Mouse (Mus musculus) forebrain, embryonic 11.5 days (tissue): ENCODE measurements around the gene Zcchc14. TPM values are rescaled to one million over a fixed set of nuclear protein-coding genes. Genes with fewer than 3 reads are reported as not detected.

Source experiments
- ATAC-seq: fragments of 200-750 bp; cut with Nextera tagmentation; replicated peaks from 2 replicates; pipeline ENCODE4 v1.8.0; 2017; ENCODE audit warnings: moderate TSS enrichment; ENCODE audit not compliant: low FRiP score
- DNase-seq: peaks from one replicate; pipeline ENCODE4 v3.0.0-alpha.2; 2017; ENCODE audit warnings: low spot score
- H3K27ac ChIP-seq: fragments of 300-500 bp; sonication (generic); 2 replicates; pipeline ENCODE4 v1.5.1; 2014; ENCODE audit warnings: low read depth, low read length
- H3K27me3 ChIP-seq: fragments of 300-500 bp; sonication (generic); 2 replicates; pipeline ENCODE4 v1.6.1; 2014; ENCODE audit warnings: mild to moderate bottlenecking, low read length, mixed read lengths; ENCODE audit not compliant: control insufficient read depth, insufficient read depth
- H3K36me3 ChIP-seq: fragments of 300-500 bp; sonication (generic); 2 replicates; pipeline ENCODE4 v1.6.1; 2014; ENCODE audit warnings: mild to moderate bottlenecking, low read length, moderate library complexity, mixed read lengths; ENCODE audit not compliant: control insufficient read depth, insufficient read depth
- H3K4me1 ChIP-seq: fragments of 300-500 bp; sonication (generic); replicated peaks from 2 replicates; pipeline ENCODE4 v1.6.1; 2014; ENCODE audit warnings: low read length, mixed read lengths; ENCODE audit not compliant: control insufficient read depth, insufficient read depth
- H3K4me2 ChIP-seq: fragments of 300-500 bp; sonication (generic); 2 replicates; pipeline ENCODE4 v1.6.1; 2014; ENCODE audit warnings: low read depth, mild to moderate bottlenecking, low read length, moderate library complexity, mixed read lengths; ENCODE audit not compliant: severe bottlenecking
- H3K4me3 ChIP-seq: fragments of 300-500 bp; sonication (generic); 2 replicates; pipeline ENCODE4 v1.5.1; 2014; ENCODE audit warnings: low read depth, low read length
- H3K9ac ChIP-seq: fragments of 300-500 bp; sonication (generic); 2 replicates; pipeline ENCODE4 v1.6.1; 2014; ENCODE audit warnings: low read length
- H3K9me3 ChIP-seq: fragments of 300-500 bp; sonication (generic); 2 replicates; pipeline ENCODE4 v1.6.1; 2016; ENCODE audit warnings: low read length, mixed read lengths; ENCODE audit not compliant: control insufficient read depth
- WGBS: fragments of 180-500 bp; shearing (Covaris S2); extraction: QIAGEN DNeasy Blood & Tissue Kit; methylation state at CpG from one replicate; pipeline ENCODE4 v1.1.7; 2014; 5-methylcytosine and 5-hydroxymethylcytosine counted together
- polyA plus RNA-seq: library from polyadenylated mRNA; unstranded; fragments of >200 nt; fragmentation: Nextera tagmentation; extraction: Ambion mirVana; gene quantifications from 2 replicates; pipeline ENCODE4 v1.2.1, GENCODE M21; 2014

Zcchc14 gene
- polyA plus RNA-seq, 1 experiment from 2014 or later = 27.1 TPM

DNA sequence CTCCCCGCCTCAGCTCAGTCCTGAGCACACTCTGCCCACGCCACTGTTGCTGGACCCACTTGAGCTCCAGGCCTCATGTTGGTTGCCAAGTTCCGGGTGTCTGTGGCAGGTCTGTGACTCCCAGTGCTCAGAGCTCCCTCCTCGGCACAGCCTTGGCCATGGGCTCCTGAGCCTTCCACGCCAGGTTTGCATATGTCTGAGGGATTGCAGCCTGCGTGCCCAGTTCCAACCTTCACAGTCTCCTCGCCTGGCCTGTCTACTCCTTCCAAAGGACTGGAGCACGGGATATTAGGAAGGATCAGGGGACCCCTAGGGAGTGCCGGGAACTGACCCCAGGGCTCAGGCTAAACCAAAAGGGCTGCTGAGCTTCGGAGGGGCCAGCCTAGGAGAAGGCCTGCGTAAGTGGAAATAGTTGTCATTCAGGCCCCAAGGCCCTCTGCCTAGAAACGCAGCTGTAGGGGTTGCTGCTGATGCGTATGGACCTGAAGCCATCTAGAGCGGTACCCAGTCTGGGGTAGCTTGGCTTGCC is 2.3 kb upstream of the Zcchc14 start:
- Histone ChIP-seq H3K36me3 (no peaks in the 10 kb centered on the region), H3K4me2 (no peak overlapping the region), H3K9me3 (no peaks in the 10 kb centered on the region), H3K27me3 (no peaks in the 10 kb centered on the region), H3K4me3 (no peak overlapping the region), H3K27ac (no peak overlapping the region), H3K4me1 (peaks cover 21% of the 10 kb centered on the region), H3K9ac (no peak overlapping the region)
- WGBS = 77% methylated on average over 14 of the region's 14 CpGs
- DNase-seq = no peak
- no peak for ATAC-seq

DNA sequence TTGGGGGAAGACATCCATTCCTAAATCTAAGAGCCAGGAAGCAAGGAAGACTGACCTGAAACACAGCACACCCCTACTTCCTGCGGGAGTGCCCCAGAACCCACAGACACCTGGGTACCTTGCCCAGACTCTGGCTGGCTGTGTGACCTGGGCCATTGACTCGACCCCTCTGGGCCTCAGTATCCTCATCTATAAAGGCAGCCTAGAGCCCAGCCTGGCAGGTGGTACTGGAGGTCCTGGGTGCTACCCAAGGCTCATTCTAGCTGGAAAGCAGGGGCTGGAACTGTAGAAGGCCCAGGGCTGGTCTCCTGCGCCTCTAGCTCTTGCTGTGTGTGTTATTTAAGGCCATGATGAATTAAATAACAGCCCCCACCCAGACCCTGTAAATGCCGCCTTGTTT is 1.4 kb upstream of the Zcchc14 start:
- no peak for ATAC-seq
- peaks cover 26% of the 10 kb centered on the region for H3K4me1 ChIP-seq
- 77% methylated on average over 4 of the region's 4 CpGs for WGBS

DNA sequence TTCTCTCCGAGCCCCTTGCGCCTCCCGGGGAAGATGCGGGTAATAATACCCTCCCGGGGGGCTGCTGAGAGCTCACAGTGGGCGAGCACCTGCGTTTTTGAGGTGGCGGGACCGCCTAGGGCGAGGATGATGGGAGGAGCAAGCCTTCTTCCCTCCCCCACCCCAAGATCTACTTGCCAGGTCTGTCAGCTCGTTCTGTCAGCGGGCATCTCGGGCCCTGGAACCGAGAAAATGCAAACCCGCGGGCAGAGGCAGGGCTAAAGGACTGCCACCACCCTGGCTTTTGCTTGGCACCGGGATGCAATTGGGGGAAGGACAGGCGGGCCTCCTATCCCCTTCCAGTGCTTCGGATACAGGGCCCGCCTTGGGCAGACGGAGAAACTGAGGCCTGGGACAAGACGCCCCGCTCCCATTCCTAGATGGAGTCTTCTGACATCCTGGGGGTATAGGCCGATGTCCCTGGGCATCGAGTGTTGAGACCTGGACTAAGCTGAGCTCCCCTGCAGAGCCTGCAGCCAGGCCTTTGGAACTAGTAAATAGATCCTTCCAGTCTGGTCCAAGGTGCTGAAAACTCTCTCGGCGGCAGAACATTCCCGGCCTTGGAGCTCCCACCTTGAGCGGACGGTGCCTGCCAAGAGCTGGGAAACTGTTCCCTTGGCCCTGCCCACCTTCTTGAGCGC is 779 bp upstream of the Zcchc14 start:
- Histone ChIP-seq H3K4me1 (peaks cover 30% of the 10 kb centered on the region), H3K4me3 (peak overlapping the region; percentile 82), H3K9me3 (no peaks in the 10 kb centered on the region), H3K4me2 (peak overlapping the region; percentile 90), H3K36me3 (no peaks in the 10 kb centered on the region), H3K27ac (peak overlapping the region; percentile 96), H3K9ac (peak overlapping the region; percentile 96), H3K27me3 (no peaks in the 10 kb centered on the region)
- ATAC-seq = no peak; the same call in 1 of the 2 replicates
- WGBS = 1% methylated on average over 31 of the region's 31 CpGs
- peak; percentile 69 for DNase-seq

More for the DNA sequence above, 1.4 kb upstream of the Zcchc14 start:
- Histone ChIP-seq H3K9ac (peak overlapping the region; percentile 96), H3K27me3 (no peaks in the 10 kb centered on the region), H3K27ac (peak overlapping the region; percentile 96; the same call in 1 of the 2 replicates), H3K9me3 (no peaks in the 10 kb centered on the region), H3K4me3 (peak overlapping the region; percentile 82), H3K36me3 (no peaks in the 10 kb centered on the region), H3K4me2 (peak overlapping the region; percentile 90)
- DNase-seq = no peak

DNA sequence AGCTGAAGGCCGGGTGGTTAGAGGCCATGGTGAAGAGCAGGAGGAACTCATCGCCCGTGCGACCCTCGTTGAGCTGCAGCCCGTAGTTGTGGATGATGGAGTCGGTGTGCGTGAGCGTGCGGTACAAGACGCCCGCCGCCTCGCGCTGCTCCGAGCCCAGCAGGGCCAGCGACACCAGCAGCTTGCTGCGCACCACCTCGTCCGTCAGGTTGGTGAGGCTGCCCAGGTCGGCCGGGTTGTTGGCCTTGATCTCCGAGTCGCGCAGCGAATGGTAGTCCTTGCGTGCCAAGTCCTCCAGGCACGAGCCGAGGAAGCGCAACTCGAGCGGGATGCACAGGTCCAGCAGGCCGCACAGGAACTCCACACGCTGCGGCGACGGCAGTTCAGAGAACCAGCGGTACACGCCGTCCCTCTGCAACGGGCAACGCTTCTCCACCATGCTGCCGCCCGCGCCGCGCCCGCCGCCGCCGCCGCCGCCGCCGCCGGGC is 783 bp downstream of the Zcchc14 start:
- Histone ChIP-seq H3K36me3 (no peaks in the 10 kb centered on the region; the same call in 1 of the 2 replicates), H3K27ac (no peak overlapping the region; the same call in 1 of the 2 replicates), H3K9me3 (no peaks in the 10 kb centered on the region), H3K27me3 (no peaks in the 10 kb centered on the region), H3K4me1 (peaks cover 33% of the 10 kb centered on the region), H3K4me3 (peak overlapping the region; percentile 82), H3K9ac (peak overlapping the region; percentile 81), H3K4me2 (peak overlapping the region; percentile 97)
- ATAC-seq (no peak), DNase-seq (peak; percentile 80)
- under 1% methylated on average over 56 of the region's 56 CpGs for WGBS

DNA sequence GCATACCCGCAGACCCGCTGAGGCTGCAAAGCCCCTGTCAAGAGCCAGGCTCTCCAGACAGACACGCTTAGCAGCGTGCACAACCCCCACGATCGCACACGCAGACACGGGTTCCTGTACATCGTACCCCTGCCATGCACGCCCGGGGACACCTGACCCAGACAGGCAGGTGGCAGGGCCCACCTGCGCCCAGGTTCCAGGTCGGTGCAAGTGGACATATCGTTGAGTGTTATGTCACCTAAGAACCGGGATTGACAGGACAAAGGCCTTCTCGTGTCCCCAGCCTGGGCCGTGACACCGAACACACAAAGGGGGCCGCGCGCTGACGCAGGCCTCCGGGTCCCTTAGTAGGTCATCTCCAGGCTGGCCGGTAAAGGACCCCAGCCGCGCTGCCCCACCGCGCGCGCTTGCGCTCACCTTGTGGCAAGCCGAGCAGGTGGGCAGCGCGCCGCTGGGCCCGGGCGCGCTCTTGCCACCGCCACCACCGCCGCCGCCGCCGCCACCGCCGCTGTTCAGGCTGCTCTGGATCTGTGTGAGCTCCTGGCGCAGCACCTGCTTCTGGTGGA is 1.3 kb downstream of the Zcchc14 start:
- no peaks in the 10 kb centered on the region; the same call in 1 of the 2 replicates for H3K36me3 ChIP-seq
- H3K9me3 ChIP-seq = no peaks in the 10 kb centered on the region
- 12% methylated on average over 47 of the region's 47 CpGs for WGBS
- no peak overlapping the region for H3K27ac ChIP-seq
- peak overlapping the region; percentile 81 for H3K9ac ChIP-seq
- peak overlapping the region; percentile 97 for H3K4me2 ChIP-seq
- peak overlapping the region; percentile 82 for H3K4me3 ChIP-seq
- DNase-seq (peak; percentile 67), ATAC-seq (no peak)
- peaks cover 33% of the 10 kb centered on the region for H3K4me1 ChIP-seq
- H3K27me3 ChIP-seq = no peaks in the 10 kb centered on the region

DNA sequence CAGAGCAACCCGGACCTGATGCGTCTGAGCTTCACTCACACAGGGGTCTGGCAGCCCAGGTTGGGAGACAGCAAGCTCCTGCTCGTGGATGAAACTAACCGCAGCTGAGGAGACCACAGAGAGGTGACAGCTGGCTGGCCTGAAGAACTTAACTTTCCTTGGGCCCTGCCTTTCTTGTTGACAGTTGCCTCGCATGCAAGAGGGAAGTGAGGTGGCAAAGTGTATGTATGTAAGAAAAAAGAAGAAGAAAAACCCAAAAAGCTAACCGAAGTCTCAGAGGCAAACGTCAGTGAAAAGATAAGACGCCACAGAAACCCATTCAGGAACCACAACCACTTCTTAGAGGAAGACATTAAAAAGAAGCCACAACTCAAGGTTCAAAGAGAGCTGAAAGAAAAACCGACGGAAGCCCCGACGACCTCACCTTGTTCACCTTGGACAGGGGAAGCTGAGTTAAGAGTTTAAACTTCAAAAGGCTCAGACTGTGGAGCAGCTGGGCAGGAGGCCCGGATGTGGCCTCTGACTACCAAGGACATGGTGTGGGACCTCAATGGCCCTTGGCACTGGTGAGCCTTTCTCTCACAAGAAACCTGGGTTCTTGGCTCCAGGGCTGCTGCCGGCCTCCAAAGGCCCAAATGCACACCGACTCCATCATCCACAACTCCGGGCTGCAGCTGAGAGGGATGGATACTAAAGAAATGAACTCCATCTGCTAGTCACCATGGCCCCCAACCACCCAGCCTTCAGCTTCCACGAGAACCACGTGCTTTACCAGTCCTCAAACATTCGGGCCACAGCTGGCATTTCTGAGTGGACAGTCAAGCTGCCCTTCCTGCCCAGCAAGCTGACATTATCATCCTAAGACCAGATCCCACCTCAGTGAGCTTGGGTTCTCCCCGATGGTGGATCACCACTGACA is 2.1 kb downstream of the Zcchc14 start:
- Histone ChIP-seq H3K36me3 (no peaks in the 10 kb centered on the region; the same call in 1 of the 2 replicates), H3K4me2 (peak overlapping the region; percentile 97), H3K4me1 (peaks cover 33% of the 10 kb centered on the region), H3K27me3 (no peaks in the 10 kb centered on the region), H3K4me3 (peak overlapping the region; percentile 82), H3K9ac (peak overlapping the region; percentile 81), H3K9me3 (no peaks in the 10 kb centered on the region), H3K27ac (no peak overlapping the region)
- DNase-seq (no peak), ATAC-seq (no peak)
- whole genome bisulfite sequencing = 75% methylated on average over 20 of the region's 20 CpGs

DNA sequence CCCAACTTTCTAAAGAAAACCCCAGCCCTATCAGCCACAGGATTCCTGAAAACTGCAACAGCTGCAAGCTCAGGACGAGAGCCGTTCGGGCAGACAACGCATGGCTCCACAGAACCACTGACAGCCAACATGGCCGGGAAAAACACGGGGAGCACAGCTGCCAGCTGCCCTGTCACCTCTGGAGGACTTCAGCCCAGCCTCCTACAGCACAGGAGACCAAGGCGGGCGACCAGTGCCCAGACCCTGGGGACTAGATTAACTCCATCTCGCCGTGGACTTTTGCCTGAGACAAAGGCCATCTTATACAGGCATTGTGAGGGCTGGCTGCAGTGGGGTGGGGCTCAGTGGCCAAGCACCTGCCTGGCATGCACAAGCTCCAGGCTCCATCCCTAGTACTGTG is 2.8 kb downstream of the Zcchc14 start:
- Histone ChIP-seq H3K4me1 (peaks cover 33% of the 10 kb centered on the region), H3K36me3 (no peaks in the 10 kb centered on the region; the same call in 1 of the 2 replicates), H3K9me3 (no peaks in the 10 kb centered on the region), H3K27me3 (no peaks in the 10 kb centered on the region), H3K9ac (peak overlapping the region; percentile 81), H3K4me3 (peak overlapping the region; percentile 82), H3K4me2 (peak overlapping the region; percentile 97), H3K27ac (no peak overlapping the region)
- ATAC-seq (no peak), DNase-seq (no peak)
- WGBS = 58% methylated on average over 10 of the region's 10 CpGs

DNA sequence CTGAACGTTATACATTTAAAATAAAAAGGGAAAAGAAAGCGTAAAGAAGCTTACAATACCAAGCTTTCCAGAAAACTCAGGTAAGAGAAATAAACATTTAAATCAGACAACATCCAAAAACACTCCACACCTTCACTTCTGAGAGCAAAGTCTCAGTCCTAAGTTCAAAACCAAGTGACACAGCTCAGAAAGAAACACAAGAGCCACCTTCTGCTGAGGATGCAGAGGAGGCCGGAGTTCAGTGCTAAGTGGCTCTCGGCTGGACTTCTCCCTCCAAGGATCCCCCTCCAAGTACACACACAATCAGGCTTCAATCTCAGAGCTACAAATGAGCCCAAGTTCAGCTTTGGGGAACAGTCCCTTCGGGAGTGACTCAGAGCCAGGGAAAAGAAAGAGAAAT is 3.3 kb downstream of the Zcchc14 start:
- WGBS = 83% methylated on average over 5 of the region's 5 CpGs
- H3K27ac ChIP-seq = no peak overlapping the region

More for the DNA sequence above, 3.3 kb downstream of the Zcchc14 start:
- no peaks in the 10 kb centered on the region for H3K9me3 ChIP-seq
- peaks cover 33% of the 10 kb centered on the region for H3K4me1 ChIP-seq
- peak overlapping the region; percentile 82; the same call in 1 of the 2 replicates for H3K4me3 ChIP-seq
- ATAC-seq = no peak
- H3K36me3 ChIP-seq = no peaks in the 10 kb centered on the region; the same call in 1 of the 2 replicates
- no peak for DNase-seq
- H3K27me3 ChIP-seq = no peaks in the 10 kb centered on the region
- H3K9ac ChIP-seq = peak overlapping the region; percentile 32; the same call in 1 of the 2 replicates
- peak overlapping the region; percentile 97 for H3K4me2 ChIP-seq
